Mouse (Mus musculus): ENCODE data around the gene Gm44790. TPM values are rescaled to one million over a fixed set of nuclear protein-coding genes. Genes with fewer than 3 reads are reported as not detected.

Gm44790 gene
- total and polyA plus RNA-seq, 2 experiments: 0.83 to 4.0 TPM

DNA sequence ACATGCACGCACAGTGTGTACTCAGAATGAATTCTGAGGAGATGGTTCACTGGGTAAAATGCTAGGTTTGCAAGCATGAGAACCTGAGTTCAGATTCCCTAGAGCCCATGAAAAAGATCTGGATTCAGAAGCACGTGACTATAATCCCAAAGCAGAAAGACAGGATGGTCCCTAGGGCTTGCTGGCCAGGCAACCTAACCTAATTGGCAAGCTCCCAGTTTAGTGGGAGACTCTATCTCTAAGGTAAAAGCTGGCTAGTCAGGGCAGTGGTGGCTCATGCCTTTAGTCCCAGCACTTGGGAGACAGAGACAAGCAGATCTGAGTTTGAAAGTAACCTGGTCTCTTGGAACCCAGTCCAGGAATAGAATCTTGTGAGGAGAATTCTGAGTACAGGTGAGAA is 27.5 kb upstream of the Gm44790 start:
- H3K27me3 ChIP-seq (ENCODE audit: control insufficient read depth, insufficient read depth, low read length): no peaks in the 10 kb centered on the region
- H3K4me3 ChIP-seq (ENCODE audit: insufficient read depth, low read depth, low read length): no peak overlapping the region
- TF ChIP-seq POLR2A (IDR thresholded peaks at IDR 0.05; ENCODE audit: extremely low read depth, insufficient read depth, low read length) (no peak), CTCF (IDR thresholded peaks at IDR 0.05; ENCODE audit: low read depth, low read length) (no peak)
- peaks cover 3% of the 10 kb centered on the region; the same call in 1 of the 2 replicates for H3K79me2 ChIP-seq (ENCODE audit: control insufficient read depth, insufficient read depth, low read length)
- no peaks in the 10 kb centered on the region; the same call in 1 of the 2 replicates for H3K36me3 ChIP-seq (ENCODE audit: control insufficient read depth, insufficient read depth, low read length)
- no peak overlapping the region for H3K9ac ChIP-seq (ENCODE audit: low read depth, low read length)
- H3K4me1 ChIP-seq (ENCODE audit: control insufficient read depth, insufficient read depth, low read length): peaks cover 10% of the 10 kb centered on the region
- WGBS: 69% methylated on average over 2 of the region's 2 CpGs
- DNase-seq (ENCODE audit: extremely low read depth, low read depth, low spot score): no peak
- H3K27ac ChIP-seq (replicated peaks; ENCODE audit: insufficient read depth, low read depth, low read length): no peak overlapping the region

DNA sequence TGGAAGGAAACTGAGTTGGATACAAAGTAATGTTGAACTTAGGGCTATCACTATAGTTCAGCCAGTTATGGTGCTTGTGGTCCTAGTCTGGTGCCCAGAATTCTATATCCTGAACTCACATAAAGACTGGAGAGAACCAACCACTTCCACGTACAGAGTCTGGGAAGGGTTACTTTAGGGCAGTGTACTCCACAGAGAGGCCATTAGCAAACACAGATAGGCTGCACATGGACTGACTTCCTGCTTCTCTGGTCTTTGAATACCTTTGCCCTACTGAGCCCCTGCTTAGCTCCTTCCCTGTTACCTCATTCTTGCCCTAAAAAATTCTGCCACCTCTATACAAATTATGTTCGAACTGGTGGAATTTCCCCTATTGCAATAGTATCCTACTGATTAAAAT is 26.5 kb upstream of the Gm44790 start:
- peaks cover 11% of the 10 kb centered on the region for H3K4me1 ChIP-seq (ENCODE audit: control insufficient read depth, insufficient read depth, low read length)
- H3K79me2 ChIP-seq (ENCODE audit: control insufficient read depth, insufficient read depth, low read length): no peaks in the 10 kb centered on the region; the same call in 1 of the 2 replicates
- no peaks in the 10 kb centered on the region for H3K36me3 ChIP-seq (ENCODE audit: control insufficient read depth, insufficient read depth, low read length)
- TF ChIP-seq CTCF (IDR thresholded peaks at IDR 0.05; ENCODE audit: low read depth, low read length) (no peak), POLR2A (IDR thresholded peaks at IDR 0.05; ENCODE audit: extremely low read depth, insufficient read depth, low read length) (no peak)
- H3K9ac ChIP-seq (ENCODE audit: low read depth, low read length): no peak overlapping the region
- DNase-seq (ENCODE audit: extremely low read depth, low read depth, low spot score): peak; percentile 53
- WGBS: 17% methylated on average over 2 of the region's 2 CpGs
- no peaks in the 10 kb centered on the region for H3K27me3 ChIP-seq (ENCODE audit: control insufficient read depth, insufficient read depth, low read length)
- no peak overlapping the region for H3K27ac ChIP-seq (replicated peaks; ENCODE audit: insufficient read depth, low read depth, low read length)
- no peak overlapping the region for H3K4me3 ChIP-seq (ENCODE audit: insufficient read depth, low read depth, low read length)

DNA sequence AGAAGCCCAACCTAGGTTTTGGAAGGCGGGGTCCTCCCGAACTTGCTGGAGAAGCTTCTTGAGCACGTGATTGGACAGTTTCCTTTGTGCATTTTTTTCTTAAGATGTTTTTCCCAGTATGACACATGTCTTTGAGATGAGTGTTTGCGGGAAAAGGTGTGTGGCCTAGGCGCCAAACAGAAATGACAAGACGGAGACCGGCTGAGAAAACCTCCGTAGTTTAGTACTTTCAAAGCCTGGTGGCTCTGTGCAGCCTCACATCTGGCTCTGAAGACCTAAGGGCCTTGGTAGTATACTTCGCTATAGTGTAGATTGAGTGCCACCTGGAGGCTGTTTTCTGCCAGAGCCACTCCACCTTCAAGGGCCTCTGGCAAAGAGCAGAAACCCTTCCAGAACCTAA is 25.5 kb upstream of the Gm44790 start:
- H3K4me1 ChIP-seq (ENCODE audit: control insufficient read depth, insufficient read depth, low read length): peaks cover 10% of the 10 kb centered on the region
- no peak overlapping the region for H3K27ac ChIP-seq (replicated peaks; ENCODE audit: insufficient read depth, low read depth, low read length)
- no peak overlapping the region for H3K4me3 ChIP-seq (ENCODE audit: insufficient read depth, low read depth, low read length)
- no peak overlapping the region for H3K9ac ChIP-seq (ENCODE audit: low read depth, low read length)
- H3K79me2 ChIP-seq (ENCODE audit: control insufficient read depth, insufficient read depth, low read length): 0 out of 2 replicates have a peak, but pooled peaks cover 2% of the 10 kb centered on the region
- WGBS: 5% methylated on average over 9 of the region's 9 CpGs
- H3K27me3 ChIP-seq (ENCODE audit: control insufficient read depth, insufficient read depth, low read length): no peaks in the 10 kb centered on the region
- no peak for TF ChIP-seq POLR2A (IDR thresholded peaks at IDR 0.05; ENCODE audit: extremely low read depth, insufficient read depth, low read length)
- peak; percentile 74 for TF ChIP-seq CTCF (IDR thresholded peaks at IDR 0.05; ENCODE audit: low read depth, low read length)
- H3K36me3 ChIP-seq (ENCODE audit: control insufficient read depth, insufficient read depth, low read length): no peaks in the 10 kb centered on the region
- peak; percentile 82 for DNase-seq (ENCODE audit: extremely low read depth, low read depth, low spot score)

DNA sequence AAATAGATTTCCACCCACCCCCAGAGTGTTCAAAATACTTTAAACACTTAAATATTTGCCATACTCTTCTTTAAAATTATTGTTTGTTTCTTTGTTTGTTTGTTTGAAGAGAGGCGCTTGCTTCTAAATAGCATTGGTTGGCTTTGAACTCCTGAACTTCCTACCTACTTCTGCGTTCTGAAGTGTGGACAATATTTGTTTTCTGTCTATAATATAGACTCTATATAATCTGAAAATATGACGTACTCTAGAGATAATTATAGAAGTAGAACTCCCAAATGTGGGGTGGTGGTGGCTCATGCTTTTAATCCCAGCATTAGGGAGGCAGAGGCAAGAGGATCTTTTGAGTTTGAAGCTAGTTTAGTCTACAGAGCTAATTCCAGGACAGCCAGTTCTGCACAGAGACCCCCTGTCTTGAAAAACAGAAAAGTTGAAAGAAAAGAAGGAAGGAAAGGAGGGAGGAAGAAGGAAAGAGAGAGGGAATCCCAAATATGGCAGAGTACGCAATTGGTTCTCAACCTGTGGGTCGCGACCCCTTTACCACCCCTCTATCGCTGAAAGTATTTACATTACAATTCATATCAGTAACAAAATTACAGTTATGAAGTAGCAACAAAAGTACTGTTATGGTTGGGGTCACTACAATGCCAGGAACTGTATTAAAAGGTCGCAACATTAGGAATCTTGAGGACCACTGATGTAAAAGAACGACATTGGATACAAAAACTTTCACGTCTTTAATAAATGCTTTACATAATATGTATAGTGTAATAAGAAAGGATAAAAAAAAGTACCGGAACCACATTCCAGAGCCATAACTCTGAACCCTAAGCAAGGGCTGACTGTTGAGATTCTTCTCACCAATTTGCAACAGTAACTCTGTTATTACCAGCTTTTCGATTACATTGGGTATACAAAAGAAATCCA is 23.5 kb upstream of the Gm44790 start:
- no peak for DNase-seq (ENCODE audit: extremely low read depth, low read depth, low spot score)
- H3K4me3 ChIP-seq (ENCODE audit: insufficient read depth, low read depth, low read length): peak overlapping the region; percentile 26; the same call in 1 of the 2 replicates
- TF ChIP-seq CTCF (IDR thresholded peaks at IDR 0.05; ENCODE audit: low read depth, low read length) (no peak), POLR2A (IDR thresholded peaks at IDR 0.05; ENCODE audit: extremely low read depth, insufficient read depth, low read length) (no peak)
- H3K9ac ChIP-seq (ENCODE audit: low read depth, low read length): no peak overlapping the region
- peaks cover 4% of the 10 kb centered on the region; the same call in 1 of the 2 replicates for H3K79me2 ChIP-seq (ENCODE audit: control insufficient read depth, insufficient read depth, low read length)
- no peaks in the 10 kb centered on the region for H3K27me3 ChIP-seq (ENCODE audit: control insufficient read depth, insufficient read depth, low read length)
- no peak overlapping the region for H3K27ac ChIP-seq (replicated peaks; ENCODE audit: insufficient read depth, low read depth, low read length)
- WGBS: 51% methylated on average over 12 of the region's 12 CpGs
- H3K36me3 ChIP-seq (ENCODE audit: control insufficient read depth, insufficient read depth, low read length): no peaks in the 10 kb centered on the region
- H3K4me1 ChIP-seq (ENCODE audit: control insufficient read depth, insufficient read depth, low read length): peaks cover 10% of the 10 kb centered on the region

DNA sequence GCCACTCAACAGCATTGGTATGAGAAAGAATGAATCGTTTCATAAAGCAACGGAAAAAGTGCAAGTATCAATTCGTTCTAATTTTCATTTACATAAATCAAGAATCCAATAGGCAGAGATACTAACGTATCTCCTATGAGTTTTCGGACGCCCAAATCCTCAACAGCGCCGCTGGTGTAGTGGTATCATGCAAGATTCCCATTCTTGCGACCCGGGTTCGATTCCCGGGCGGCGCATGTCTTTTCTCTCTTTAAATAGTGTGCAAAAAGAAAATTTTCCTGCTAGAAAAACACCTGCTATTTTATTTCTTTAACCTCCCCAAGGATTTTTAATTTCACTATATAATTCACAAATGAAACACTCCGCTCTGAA is 22.7 kb upstream of the Gm44790 start:
- under 1% methylated on average over 15 of the region's 15 CpGs for WGBS
- no peaks in the 10 kb centered on the region for H3K27me3 ChIP-seq (ENCODE audit: control insufficient read depth, insufficient read depth, low read length)
- H3K9ac ChIP-seq (ENCODE audit: low read depth, low read length): no peak overlapping the region
- H3K79me2 ChIP-seq (ENCODE audit: control insufficient read depth, insufficient read depth, low read length): peaks cover 4% of the 10 kb centered on the region; the same call in 1 of the 2 replicates
- no peak overlapping the region for H3K27ac ChIP-seq (replicated peaks; ENCODE audit: insufficient read depth, low read depth, low read length)
- H3K36me3 ChIP-seq (ENCODE audit: control insufficient read depth, insufficient read depth, low read length): no peaks in the 10 kb centered on the region
- no peak for DNase-seq (ENCODE audit: extremely low read depth, low read depth, low spot score)
- peaks cover 10% of the 10 kb centered on the region for H3K4me1 ChIP-seq (ENCODE audit: control insufficient read depth, insufficient read depth, low read length)
- TF ChIP-seq CTCF (IDR thresholded peaks at IDR 0.05; ENCODE audit: low read depth, low read length) (no peak), POLR2A (IDR thresholded peaks at IDR 0.05; ENCODE audit: extremely low read depth, insufficient read depth, low read length) (no peak)
- H3K4me3 ChIP-seq (ENCODE audit: insufficient read depth, low read depth, low read length): peak overlapping the region; percentile 93; the same call in 1 of the 2 replicates
